Mouse (Mus musculus) embryonic facial prominence, embryonic 14.5 days (tissue): Measurements from ENCODE around the gene Slc2a5. TPM values are rescaled to one million over a fixed set of nuclear protein-coding genes. Genes with fewer than 3 reads are reported as not detected.

Source experiments
- ATAC-seq: fragments of 200-750 bp; cut with Nextera tagmentation; 2 replicates; pipeline ENCODE4 v1.8.0; 2017; ENCODE audit warnings: low read depth, moderate number of reproducible peaks, moderate TSS enrichment
- DNase-seq: peaks from one replicate; pipeline ENCODE4 v3.0.0-alpha.2; 2015; ENCODE audit warnings: low spot score
- H3K27ac ChIP-seq: fragments of 300-500 bp; sonication (generic); replicated peaks from 2 replicates; pipeline ENCODE4 v1.5.1; 2014; ENCODE audit warnings: low read depth, mild to moderate bottlenecking, low read length, moderate library complexity
- H3K27me3 ChIP-seq: fragments of 300-500 bp; sonication (generic); replicated peaks from 2 replicates; pipeline ENCODE4 v1.6.1; 2014; ENCODE audit warnings: low read length; ENCODE audit not compliant: control insufficient read depth, insufficient read depth
- H3K36me3 ChIP-seq: fragments of 300-500 bp; sonication (generic); 2 replicates; pipeline ENCODE4 v1.6.1; 2014; ENCODE audit warnings: low read length, mixed read lengths; ENCODE audit not compliant: control insufficient read depth, insufficient read depth
- H3K4me1 ChIP-seq: fragments of 300-500 bp; sonication (generic); 2 replicates; pipeline ENCODE4 v1.6.1; 2014; ENCODE audit warnings: antibody characterized with exemption, low read length; ENCODE audit not compliant: control insufficient read depth, insufficient read depth
- H3K4me2 ChIP-seq: fragments of 300-500 bp; sonication (generic); 2 replicates; pipeline ENCODE4 v1.6.1; 2014; ENCODE audit warnings: low read depth, mild to moderate bottlenecking, low read length, moderate library complexity, mixed read lengths
- H3K4me3 ChIP-seq: fragments of 300-500 bp; sonication (generic); 2 replicates; pipeline ENCODE4 v1.5.1; 2014; ENCODE audit warnings: low read depth, mild to moderate bottlenecking, low read length
- H3K9ac ChIP-seq: fragments of 300-500 bp; sonication (generic); 2 replicates; pipeline ENCODE4 v1.6.1; 2014; ENCODE audit warnings: low read depth, mild to moderate bottlenecking, low read length, moderate library complexity, mixed read lengths
- H3K9me3 ChIP-seq: fragments of 300-500 bp; sonication (generic); 2 replicates; pipeline ENCODE4 v1.6.1; 2016; ENCODE audit warnings: low read length; ENCODE audit not compliant: control insufficient read depth
- WGBS: fragments of 180-500 bp; shearing (Covaris S2); extraction: QIAGEN DNeasy Blood & Tissue Kit; methylation state at CpG from one replicate; pipeline ENCODE4 v1.1.7; 2014; 5-methylcytosine and 5-hydroxymethylcytosine counted together
- polyA plus RNA-seq: library from polyadenylated mRNA; unstranded; fragments of >200 nt; fragmentation: Nextera tagmentation; extraction: Ambion mirVana; gene quantifications from 2 replicates; pipeline ENCODE4 v1.2.1, GENCODE M21; 2014

Slc2a5 gene
- polyA plus RNA-seq, 1 experiment from 2014 or later: 3.5 TPM

GRCm38 (mm10) chr4:150138084-150138543, 19.0 kb downstream of the Slc2a5 start:
- no peaks in the 10 kb centered on the region for H3K27me3 ChIP-seq
- no peaks in the 10 kb centered on the region for H3K9me3 ChIP-seq
- H3K9ac ChIP-seq: no peak overlapping the region; the same call in 1 of the 2 replicates
- ATAC-seq (peak; percentile 79), DNase-seq (peak; percentile 91)
- H3K4me1 ChIP-seq: peaks cover 4% of the 10 kb centered on the region; the same call in 1 of the 2 replicates
- H3K36me3 ChIP-seq: no peaks in the 10 kb centered on the region
- peak overlapping the region; percentile 12; the same call in 1 of the 2 replicates for H3K4me3 ChIP-seq
- H3K4me2 ChIP-seq: peak overlapping the region; percentile 44
- 15% methylated on average over 9 of the region's 9 CpGs for WGBS
- H3K27ac ChIP-seq: no peak overlapping the region

- DNase-seq (no peak), ATAC-seq (no peak)
- Histone ChIP-seq H3K27ac (no peak overlapping the region), H3K9me3 (no peaks in the 10 kb centered on the region), H3K4me3 (no peak overlapping the region), H3K27me3 (no peaks in the 10 kb centered on the region), H3K4me2 (no peak overlapping the region), H3K4me1 (no peaks in the 10 kb centered on the region; the same call in 1 of the 2 replicates), H3K9ac (no peak overlapping the region), H3K36me3 (no peaks in the 10 kb centered on the region)
- 68% methylated on average over 13 of the region's 13 CpGs for WGBS
Measured at GRCm38 (mm10) chr4:150139090-150139489, 20.0 kb downstream of the Slc2a5 start.

GRCm38 (mm10) chr4:150140346-150140745, 21.3 kb downstream of the Slc2a5 start:
- Histone ChIP-seq H3K4me1 (no peaks in the 10 kb centered on the region; the same call in 1 of the 2 replicates), H3K27me3 (no peaks in the 10 kb centered on the region), H3K9ac (no peak overlapping the region), H3K27ac (no peak overlapping the region), H3K4me2 (no peak overlapping the region), H3K9me3 (no peaks in the 10 kb centered on the region), H3K36me3 (no peaks in the 10 kb centered on the region), H3K4me3 (no peak overlapping the region)
- DNase-seq (no peak), ATAC-seq (no peak)
- 73% methylated on average over 7 of the region's 7 CpGs for WGBS

- DNase-seq (peak; percentile 46), ATAC-seq (no peak)
- no peak overlapping the region for H3K4me3 ChIP-seq
- WGBS: 26% methylated on average over 12 of the region's 12 CpGs
- H3K9ac ChIP-seq: no peak overlapping the region
- H3K36me3 ChIP-seq: no peaks in the 10 kb centered on the region
- peaks cover 7% of the 10 kb centered on the region; the same call in 1 of the 2 replicates for H3K9me3 ChIP-seq
- H3K27me3 ChIP-seq: no peaks in the 10 kb centered on the region
- no peaks in the 10 kb centered on the region for H3K4me1 ChIP-seq
- H3K27ac ChIP-seq: no peak overlapping the region
- H3K4me2 ChIP-seq: no peak overlapping the region
Measured at GRCm38 (mm10) chr4:150144242-150144641, 25.2 kb downstream of the Slc2a5 start.

- H3K4me2 ChIP-seq: no peak overlapping the region
- WGBS: 53% methylated on average over 4 of the region's 4 CpGs
- H3K36me3 ChIP-seq: no peaks in the 10 kb centered on the region
- no peaks in the 10 kb centered on the region for H3K27me3 ChIP-seq
- no peak overlapping the region for H3K9ac ChIP-seq
- H3K4me3 ChIP-seq: no peak overlapping the region
- ATAC-seq (no peak), DNase-seq (no peak)
- H3K4me1 ChIP-seq: no peaks in the 10 kb centered on the region
- peaks cover 7% of the 10 kb centered on the region; the same call in 1 of the 2 replicates for H3K9me3 ChIP-seq
- no peak overlapping the region for H3K27ac ChIP-seq
Measured at GRCm38 (mm10) chr4:150146286-150146685, 27.2 kb downstream of the Slc2a5 start.

GRCm38 (mm10) chr4:150151045-150151444, 32.0 kb downstream of the Slc2a5 start:
- WGBS: 82% methylated on average over 7 of the region's 7 CpGs
- ATAC-seq (no peak), DNase-seq (no peak)
- no peaks in the 10 kb centered on the region for H3K36me3 ChIP-seq
- H3K4me2 ChIP-seq: no peak overlapping the region
- H3K9me3 ChIP-seq: peaks cover 7% of the 10 kb centered on the region; the same call in 1 of the 2 replicates
- no peaks in the 10 kb centered on the region for H3K4me1 ChIP-seq
- no peak overlapping the region for H3K9ac ChIP-seq
- no peak overlapping the region for H3K4me3 ChIP-seq
- H3K27me3 ChIP-seq: no peaks in the 10 kb centered on the region
- no peak overlapping the region for H3K27ac ChIP-seq

GRCm38 (mm10) chr4:150152483-150152882, 33.4 kb downstream of the Slc2a5 start:
- ATAC-seq: no peak

GRCm38 (mm10) chr4:150155301-150155700, 36.2 kb downstream of the Slc2a5 start:
- Histone ChIP-seq H3K4me2 (no peak overlapping the region), H3K9me3 (no peaks in the 10 kb centered on the region), H3K4me3 (no peak overlapping the region)

More at GRCm38 (mm10) chr4:150152483-150152882, 33.4 kb downstream of the Slc2a5 start:
- H3K4me3 ChIP-seq: no peak overlapping the region
- no peak overlapping the region for H3K9ac ChIP-seq
- H3K27me3 ChIP-seq: no peaks in the 10 kb centered on the region
- peaks cover 7% of the 10 kb centered on the region; the same call in 1 of the 2 replicates for H3K9me3 ChIP-seq
- H3K36me3 ChIP-seq: no peaks in the 10 kb centered on the region
- H3K4me1 ChIP-seq: no peaks in the 10 kb centered on the region
- no peak overlapping the region for H3K27ac ChIP-seq
- 79% methylated on average over 8 of the region's 8 CpGs for WGBS
- no peak for DNase-seq
- no peak overlapping the region for H3K4me2 ChIP-seq

GRCm38 (mm10) chr4:150155731-150156130, 36.6 kb downstream of the Slc2a5 start:
- Histone ChIP-seq H3K36me3 (no peaks in the 10 kb centered on the region), H3K4me2 (no peak overlapping the region), H3K9ac (no peak overlapping the region), H3K4me1 (no peaks in the 10 kb centered on the region), H3K4me3 (no peak overlapping the region), H3K27me3 (no peaks in the 10 kb centered on the region), H3K27ac (no peak overlapping the region), H3K9me3 (no peaks in the 10 kb centered on the region)
- no peak for DNase-seq
- no peak for ATAC-seq
- 84% methylated on average over 4 of the region's 4 CpGs for WGBS

More at GRCm38 (mm10) chr4:150155301-150155700, 36.2 kb downstream of the Slc2a5 start:
- Histone ChIP-seq H3K4me1 (no peaks in the 10 kb centered on the region), H3K36me3 (no peaks in the 10 kb centered on the region), H3K27ac (no peak overlapping the region), H3K9ac (no peak overlapping the region), H3K27me3 (no peaks in the 10 kb centered on the region)
- WGBS: 87% methylated on average over 4 of the region's 4 CpGs
- DNase-seq (no peak), ATAC-seq (no peak)
